Mouse (Mus musculus) urinary bladder, postnatal 14 days (tissue): ENCODE measurements at regions not wholly inside any gene's neighbourhood (a gene's known extent, or its start where the extent isn't known, plus 50 kb on each side); places are given as distances from the start of the nearest gene placed in this dataset.
"Not testable (repeated sequence)": the region's sequence is repeated elsewhere in the genome, so short reads cannot be mapped to it uniquely, and the experiment has no call there.

Source experiments
- DNase-seq: peaks from one replicate; pipeline ENCODE4 v3.0.0; 2021; ENCODE audit warnings: low spot score

DNA sequence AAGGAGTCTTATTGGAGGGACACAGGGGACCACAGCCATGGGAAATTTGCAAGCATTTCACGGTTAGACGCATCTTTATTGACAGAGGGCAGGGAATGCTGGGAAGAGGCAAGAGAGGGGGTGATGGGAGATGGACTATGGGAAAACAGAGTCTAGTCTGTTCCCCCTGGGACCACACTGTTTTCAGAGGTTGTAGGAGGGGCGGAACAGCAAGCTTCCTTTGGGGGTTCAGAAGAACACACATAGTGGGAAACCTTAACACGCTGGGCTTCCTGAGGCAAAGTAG lies 183.7 kb upstream of the Rpl38 start:
- no peak for DNase-seq

DNA sequence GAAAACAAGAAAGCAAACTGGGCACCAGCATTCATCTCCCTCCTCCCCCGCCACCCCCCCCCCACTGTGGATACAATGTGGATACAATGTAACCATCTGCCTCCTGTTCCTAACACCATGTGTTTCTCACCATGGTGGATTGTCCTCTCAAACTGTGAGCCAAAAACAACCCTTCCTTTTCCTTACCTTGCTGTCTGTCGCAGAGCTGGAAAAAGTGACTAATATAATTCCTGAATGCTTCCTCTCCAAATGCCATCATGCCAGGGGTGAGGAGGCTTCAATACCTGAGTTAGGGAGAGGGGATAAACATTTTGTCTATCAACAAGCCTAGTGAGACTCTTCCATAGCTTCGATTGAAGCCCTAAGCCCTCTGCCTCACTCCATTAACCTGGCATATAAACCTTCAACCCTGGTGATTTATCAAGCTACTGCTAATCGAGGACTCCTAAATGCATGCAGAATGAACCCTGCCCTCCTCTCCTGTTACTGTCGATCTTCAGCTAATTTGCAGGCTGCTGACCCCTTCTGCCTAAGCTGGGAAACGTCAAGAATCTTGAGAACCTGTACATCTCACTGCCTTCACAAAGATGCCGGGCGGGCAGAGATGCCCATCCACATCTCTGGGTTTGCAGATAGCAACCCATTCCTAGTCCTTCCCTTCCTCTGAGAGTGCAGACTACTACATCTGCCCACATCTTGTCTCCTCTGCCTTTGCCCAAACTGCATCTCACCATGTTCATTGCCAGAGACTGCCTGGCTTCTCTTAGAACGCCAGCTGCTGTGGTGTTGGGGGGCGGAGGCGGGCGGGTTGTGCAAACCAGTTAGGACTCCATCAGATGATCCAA lies 184.3 kb upstream of the Rpl38 start:
- DNase-seq = no peak

DNA sequence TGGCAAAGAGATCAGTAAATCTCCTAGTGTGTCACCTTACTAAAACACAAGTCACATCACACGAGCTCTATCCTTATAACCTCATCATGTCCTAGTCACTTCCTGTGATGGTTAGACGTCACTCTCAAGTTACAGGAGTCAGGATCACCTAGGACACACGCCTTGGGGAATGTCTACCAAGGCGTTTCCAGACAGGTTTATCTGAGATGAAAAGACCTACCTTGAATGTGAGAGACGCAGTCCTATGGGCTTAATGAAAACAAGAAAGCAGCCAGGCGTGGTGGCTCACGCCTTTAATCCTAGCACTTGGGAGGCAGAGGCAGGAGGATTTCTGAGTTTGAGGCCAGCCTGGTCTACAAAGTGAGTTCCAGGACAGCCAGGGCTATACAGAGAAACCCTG lies 185.0 kb upstream of the Rpl38 start:
- DNase-seq = not testable (repeated sequence)

GRCm38 (mm10) chr11:114482070-114482469 lies 186.3 kb upstream of the Rpl38 start:
- no peak for DNase-seq

DNA sequence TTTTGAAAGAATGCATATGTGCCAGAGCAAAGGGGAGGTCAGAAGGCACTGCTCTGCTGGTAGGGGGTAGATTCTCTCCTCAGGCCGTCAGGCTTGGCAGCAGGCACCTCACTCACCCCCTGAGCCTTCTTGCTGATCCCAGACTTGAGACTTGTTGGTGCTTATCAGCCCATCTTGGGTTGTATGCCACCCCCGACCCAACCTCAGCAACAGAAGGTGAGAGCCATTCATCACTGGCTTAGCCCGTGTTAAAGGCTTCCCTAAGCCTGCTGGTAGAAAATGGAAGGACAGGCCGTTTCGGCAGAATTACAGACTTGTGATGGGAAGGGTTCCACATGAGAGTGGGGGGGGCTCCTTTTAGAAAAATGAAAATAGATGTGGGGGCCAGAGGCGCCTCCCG lies 187.3 kb upstream of the Rpl38 start:
- DNase-seq = no peak

DNA sequence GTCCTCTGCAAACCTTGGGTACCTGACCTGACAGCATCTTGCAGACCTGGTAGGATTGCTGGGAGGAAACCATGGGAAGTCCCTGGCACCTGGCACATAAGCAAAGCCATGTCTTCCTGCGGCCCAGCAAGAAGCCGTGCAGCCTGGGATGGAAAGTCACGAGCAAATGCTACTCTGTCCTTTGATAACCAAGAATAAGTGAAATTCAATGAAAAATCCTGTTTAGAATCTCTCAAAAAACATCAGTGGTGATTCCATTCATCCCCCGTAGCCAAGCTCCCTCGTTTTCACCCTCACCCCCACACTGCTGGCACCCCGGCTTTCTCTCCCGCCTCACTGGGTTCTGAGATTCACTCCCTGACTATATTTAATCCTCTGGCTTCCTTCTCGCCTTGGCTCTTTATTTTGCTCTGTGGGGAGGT lies 188.2 kb upstream of the Rpl38 start:
- DNase-seq = no peak

- DNase-seq = no peak
Measured at GRCm38 (mm10) chr11:114478736-114479135, 189.6 kb upstream of the Rpl38 start.

DNA sequence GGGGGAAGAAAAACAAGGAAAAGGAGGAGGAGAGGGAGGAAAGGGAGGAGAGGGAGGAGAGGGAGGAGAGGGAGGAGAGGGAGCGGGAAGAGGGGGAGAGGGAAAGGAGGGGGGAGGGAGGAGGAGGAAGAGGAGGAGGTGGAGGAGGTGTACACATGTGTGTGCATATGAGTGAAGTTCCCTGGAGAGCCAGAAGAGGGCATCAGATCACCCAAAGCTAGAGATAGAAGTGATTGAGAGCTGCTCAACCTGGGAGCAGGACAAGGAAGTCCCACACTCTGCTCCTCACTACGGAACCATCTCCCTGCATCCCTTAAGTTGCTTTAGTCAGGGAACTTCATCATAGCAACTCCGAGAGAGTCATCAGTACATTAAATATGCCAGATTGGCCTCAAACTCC lies 191.0 kb upstream of the Rpl38 start:
- peak; percentile 7 for DNase-seq

- DNase-seq = no peak
Measured at GRCm38 (mm10) chr11:114472501-114473260, 195.6 kb upstream of the Rpl38 start.

GRCm38 (mm10) chr11:114468394-114468793 lies 199.9 kb upstream of the Rpl38 start:
- peak; percentile 77 for DNase-seq

DNA sequence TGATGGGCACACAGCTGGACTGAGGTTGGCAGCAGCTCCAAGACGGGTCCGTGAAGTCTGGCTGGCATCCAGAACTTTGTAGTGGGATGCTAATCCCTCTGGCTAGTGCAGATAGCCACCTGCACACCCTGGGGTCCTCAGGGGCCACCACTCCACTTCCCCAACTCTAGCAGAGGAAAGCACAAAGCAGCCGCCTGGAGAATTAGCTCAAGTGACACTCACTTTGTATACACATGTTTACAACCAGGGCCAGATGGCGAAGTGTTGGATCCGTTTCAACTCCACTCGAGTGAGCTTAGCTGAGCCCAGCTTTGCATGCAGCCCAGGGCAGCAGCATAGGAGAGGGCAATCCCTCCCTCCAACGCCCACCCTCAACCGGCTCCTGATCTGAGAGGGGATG lies 200.5 kb upstream of the Rpl38 start:
- peak; percentile 3 for DNase-seq

DNA sequence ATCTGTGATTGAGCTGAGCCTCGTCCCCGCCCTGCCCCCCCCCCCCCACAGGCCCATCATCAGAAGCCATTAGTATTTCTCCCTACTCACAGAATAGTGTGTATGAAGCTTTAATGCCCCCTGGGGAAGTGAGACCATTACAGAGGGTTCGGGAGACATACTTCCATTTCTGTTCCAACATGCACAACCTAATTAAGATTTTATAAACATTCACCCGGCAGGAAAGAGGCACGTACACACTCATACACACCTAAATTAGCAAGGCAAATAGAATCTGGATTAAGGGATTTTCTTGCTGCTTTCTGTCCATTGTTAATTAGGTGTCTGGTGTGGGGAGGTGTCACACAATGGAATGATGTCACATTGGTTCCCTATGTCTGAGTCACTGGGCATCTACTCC lies 202.8 kb upstream of the Rpl38 start:
- no peak for DNase-seq

DNA sequence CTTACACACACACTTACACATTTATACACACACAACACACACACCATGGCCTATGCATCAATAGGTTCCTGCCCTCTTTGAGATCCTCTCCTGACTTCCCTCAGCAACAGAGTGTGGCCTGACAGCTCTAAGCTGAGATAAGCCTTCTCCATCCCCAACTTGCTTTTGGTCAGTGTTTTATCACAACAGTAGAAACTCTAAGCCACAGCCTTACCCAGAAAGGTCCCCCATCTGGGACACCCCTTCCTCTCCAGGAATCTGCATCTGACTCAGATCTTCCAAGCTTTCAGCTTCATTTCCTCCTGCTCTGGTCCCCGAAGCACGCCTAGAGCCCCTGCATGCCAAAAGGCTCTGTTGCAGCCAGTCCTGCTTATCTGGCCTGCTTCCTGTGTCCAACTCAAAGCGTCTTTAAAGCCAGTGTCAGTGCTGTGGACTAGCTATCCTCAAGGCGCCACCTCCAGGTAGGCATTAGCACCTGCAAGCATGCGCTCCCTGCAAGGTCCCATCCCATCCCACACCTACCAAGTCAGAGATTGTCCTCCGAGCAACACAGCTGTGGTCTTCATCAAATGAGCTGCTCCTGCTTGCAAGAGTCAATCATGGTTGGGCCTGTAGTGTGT lies 205.5 kb upstream of the Rpl38 start:
- peak; percentile 62 for DNase-seq

DNA sequence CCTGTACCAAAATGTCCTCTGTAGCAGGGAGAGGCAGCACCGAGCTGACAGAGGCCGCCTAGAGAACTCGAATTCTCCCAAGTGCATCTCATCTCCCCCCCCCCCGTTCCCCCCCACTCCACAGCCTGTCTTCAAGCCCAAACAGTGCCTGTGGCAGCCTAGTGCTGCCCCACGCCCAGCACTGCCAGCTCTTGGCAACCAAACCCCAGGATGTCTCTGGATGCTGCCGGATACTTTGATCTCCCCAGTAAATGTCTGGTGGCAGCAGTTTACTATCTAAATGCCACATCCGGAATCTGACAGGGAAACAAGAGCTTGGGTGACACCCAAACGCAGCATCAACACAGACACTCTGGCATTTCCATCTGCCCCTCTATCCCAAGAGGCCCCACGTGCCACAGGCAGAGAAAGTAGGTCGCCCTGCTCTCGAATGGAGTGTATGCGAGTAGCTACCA lies 213.4 kb upstream of the Rpl38 start:
- DNase-seq = no peak

- peak; percentile 73 for DNase-seq
Measured at GRCm38 (mm10) chr11:114448776-114449401, 219.4 kb upstream of the Rpl38 start.

DNA sequence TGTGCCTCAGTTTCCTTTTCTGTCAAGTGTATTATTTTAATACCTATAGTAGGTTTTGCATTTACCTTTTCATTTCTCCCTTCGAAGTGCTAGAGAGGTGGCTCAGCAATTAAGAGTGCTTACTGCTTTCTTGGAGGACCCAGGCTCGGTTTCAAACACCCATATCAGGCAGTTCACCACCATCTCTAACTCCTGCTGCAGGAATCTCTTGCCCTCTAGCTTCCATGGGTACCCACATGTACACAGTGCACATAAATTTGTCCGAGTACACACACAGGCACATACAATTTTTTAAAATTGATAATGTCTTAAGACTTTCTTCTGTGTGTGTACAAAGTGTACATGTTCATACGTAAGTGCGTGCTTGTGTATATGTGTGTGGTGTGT lies 220.9 kb upstream of the Rpl38 start:
- no peak for DNase-seq

GRCm38 (mm10) chr11:114446617-114447460 lies 221.5 kb upstream of the Rpl38 start:
- DNase-seq = peak; percentile 44

DNA sequence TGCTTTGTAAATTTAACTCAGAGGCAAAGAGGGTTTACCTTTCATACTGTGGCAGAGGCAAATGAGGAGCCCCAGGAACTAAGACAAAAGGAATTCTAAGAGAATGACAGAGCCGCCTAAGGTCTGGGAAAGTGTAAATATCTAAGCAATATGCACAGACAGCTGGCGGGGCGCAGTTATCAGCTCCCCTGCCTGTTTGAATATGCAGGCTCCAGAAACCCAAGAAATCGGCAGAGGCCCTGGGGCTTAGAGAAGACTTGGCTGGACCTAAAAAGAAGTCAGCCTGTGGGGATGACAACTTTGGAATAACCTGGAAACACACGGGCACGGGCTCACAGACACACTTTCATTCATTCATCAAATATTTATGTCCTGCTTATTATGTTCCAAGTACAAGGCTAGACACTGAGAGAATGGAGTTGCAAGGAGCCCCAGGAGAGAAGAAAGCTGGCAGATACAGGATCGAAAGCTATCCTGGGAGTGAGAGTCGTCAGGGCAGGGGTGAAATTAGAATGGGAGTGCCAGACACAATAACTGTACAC lies 222.2 kb upstream of the Rpl38 start:
- DNase-seq = no peak

DNA sequence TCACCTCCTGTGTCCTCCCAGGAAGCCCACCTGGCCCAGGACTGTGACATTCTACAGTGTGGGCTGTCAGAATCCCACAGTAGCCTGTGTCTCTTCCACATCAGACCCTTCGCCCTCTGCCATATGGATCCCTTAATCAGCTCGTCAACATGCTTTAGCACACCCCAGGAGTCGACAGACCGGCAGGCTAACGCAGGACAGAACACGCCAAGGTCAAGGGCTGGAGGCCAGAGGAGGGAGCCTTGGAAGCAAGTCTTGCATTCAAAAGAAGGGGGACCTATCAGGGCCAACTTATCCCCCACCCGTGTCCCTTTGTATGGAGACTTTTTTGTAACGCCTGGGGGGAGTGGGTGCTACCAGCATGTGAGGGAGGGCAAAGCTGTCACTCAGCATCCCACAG lies 224.1 kb upstream of the Rpl38 start:
- DNase-seq = no peak

- DNase-seq = peak; percentile 18
Measured at GRCm38 (mm10) chr11:114443444-114443843, 224.9 kb upstream of the Rpl38 start.

DNA sequence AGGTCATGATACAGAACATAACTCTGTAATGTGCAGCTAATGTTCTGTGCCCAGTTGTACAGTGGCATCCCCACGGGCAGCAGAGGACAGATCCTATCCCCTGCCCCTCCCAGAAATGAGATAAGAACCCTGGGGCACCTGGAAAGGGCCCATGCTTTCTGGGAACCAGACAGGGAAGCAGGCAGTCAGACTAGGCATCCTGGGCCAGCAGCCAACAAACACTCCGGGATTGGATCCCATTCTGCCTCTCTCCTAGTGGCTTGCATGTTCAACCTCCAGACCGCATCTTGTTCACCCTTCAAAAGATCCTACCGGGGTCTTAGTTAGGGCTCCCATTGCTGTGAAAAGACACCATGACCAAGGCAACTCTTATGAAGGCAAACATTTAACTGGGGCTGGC lies 229.0 kb upstream of the Rpl38 start:
- no peak for DNase-seq
